Mouse (Mus musculus): Measurements from ENCODE around the gene Dlx5.

DNA sequence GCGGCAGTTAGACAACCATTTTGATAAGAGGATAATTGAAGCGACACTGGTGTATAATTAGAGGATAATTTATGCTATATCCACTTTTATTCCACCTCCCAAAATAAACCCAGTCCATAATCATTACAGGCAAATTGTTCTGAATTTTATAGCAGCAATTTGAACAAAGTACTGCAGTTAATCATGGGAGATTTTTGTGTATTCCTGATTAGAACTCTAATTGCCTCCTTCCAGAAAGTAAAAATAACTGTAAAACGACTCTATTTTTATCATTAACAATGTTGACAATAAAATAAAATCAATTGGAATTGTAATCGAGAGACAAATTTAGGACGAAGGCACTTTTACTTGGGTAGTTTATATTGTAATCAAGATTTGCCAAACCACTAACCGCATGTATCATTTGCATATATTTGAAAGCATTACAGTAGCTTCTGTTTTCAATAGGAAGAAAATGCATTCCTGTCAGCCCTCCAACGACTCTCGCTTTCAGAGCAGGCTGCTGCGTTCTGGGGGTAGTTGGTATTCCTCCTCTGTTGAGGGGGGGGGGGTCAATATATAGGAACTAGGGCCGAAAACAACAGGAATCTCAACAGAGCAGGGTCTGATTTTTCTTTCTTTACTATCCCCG is 20.0 kb downstream of the Dlx5 start:
- no peak for TF ChIP-seq CTCF (IDR thresholded peaks at IDR 0.05; ENCODE audit: low read depth)
- TF ChIP-seq EP300 (IDR thresholded peaks at IDR 0.05; ENCODE audit: low read depth): no peak

All from liver, postnatal 0 days (tissue).